In genomic region chr2:74409856-74410404, GRCm38 (mm10) we compare ENCODE assay signal across 11 mouse cellular contexts.
DNase-seq lines count a peak whose midpoint lies in the region; ATAC-seq and TF ChIP-seq lines count a peak whose summit lies in the region.
"Had no signal": no experiment of that assay in that cellular context is flagged by ENCODE, and none has a peak within 500 bp of the region (broad histone marks: within the 10 kb centered on the region; RNA-seq: fewer than 3 reads in every experiment).

No protein-coding gene starts in this region.

- peak; percentile 94 for ATAC-seq in frontal cortex, adult (ENCODE audit: low TSS enrichment)
- peak; percentile 44; the same call in 1 of the 2 replicates for ATAC-seq in lung, embryonic 14.5 days (ENCODE audit: insufficient read depth)
- no peak for ATAC-seq in inflammation-experienced regulatory T-cells, adult 6 months

- H3K9ac ChIP-seq in lung, embryonic 14.5 days: no peak overlapping the region
- H3K9ac ChIP-seq: heart, embryonic 15.5 days had no signal

- H3K4me1 ChIP-seq in lung, embryonic 14.5 days (ENCODE audit: insufficient read depth): peaks cover 4% of the 10 kb centered on the region; the same call in 1 of the 2 replicates

- H3K9me3 ChIP-seq in lung, embryonic 14.5 days (ENCODE audit: low read depth, low read length): no peaks in the 10 kb centered on the region
- H3K9me3 ChIP-seq: heart, embryonic 15.5 days had no signal

- H3K4me3 ChIP-seq in lung, embryonic 14.5 days (ENCODE audit: low read depth, low read length): no peak overlapping the region
- H3K4me3 ChIP-seq: heart, embryonic 15.5 days; layer of hippocampus, adult 2 months had no signal

- no peaks in the 10 kb centered on the region for H3K27me3 ChIP-seq in lung, embryonic 14.5 days (ENCODE audit: insufficient read depth, low read length)
- H3K27me3 ChIP-seq: heart, embryonic 15.5 days had no signal

- H3K36me3 ChIP-seq in lung, embryonic 14.5 days (ENCODE audit: insufficient read depth): no peaks in the 10 kb centered on the region
- H3K36me3 ChIP-seq: heart, embryonic 15.5 days had no signal

- H3K4me2 ChIP-seq in lung, embryonic 14.5 days: no peak overlapping the region
- H3K4me2 ChIP-seq: heart, embryonic 15.5 days had no signal

- H3K27ac ChIP-seq in lung, embryonic 14.5 days (ENCODE audit: low read depth): no peak overlapping the region
- H3K27ac ChIP-seq: heart, embryonic 15.5 days; layer of hippocampus, adult 2 months had no signal

- DNase-seq in frontal cortex, postnatal 25 days (ENCODE audit: low spot score in 2 of 2): no peak
- peak; percentile 10 for DNase-seq in urinary bladder, postnatal 25 days (ENCODE audit: low spot score)
- no peak for DNase-seq in urinary bladder, postnatal 10 days (ENCODE audit: low spot score)
- DNase-seq in lung, embryonic 14.5 days: peak; percentile 72
- no peak for DNase-seq in cerebellum, adult 9-10 months
- no peak for DNase-seq in spleen, adult 18-20 months
- DNase-seq: cerebellum, adult 11 months had no signal

- WGBS in lung, embryonic 14.5 days: 61% methylated on average over 4 of the region's 4 CpGs

- TF ChIP-seq CTCF in lung, embryonic 14.5 days (IDR thresholded peaks at IDR 0.05; ENCODE audit: low read depth): no peak

Comparison
In these comparisons a context has a peak if more than half of its experiments do, and no peak if none do; other contexts are left out.
1. DNase-seq: peak in urinary bladder, postnatal 25 days (single experiment) and lung, embryonic 14.5 days (single experiment); none in frontal cortex, postnatal 25 days (0 of 2), urinary bladder, postnatal 10 days (single experiment), cerebellum, adult 9-10 months (single experiment) and spleen, adult 18-20 months (0 of 2).